Mouse (Mus musculus): ENCODE results near the gene Gm42906.

The Gm42906 gene

DNA sequence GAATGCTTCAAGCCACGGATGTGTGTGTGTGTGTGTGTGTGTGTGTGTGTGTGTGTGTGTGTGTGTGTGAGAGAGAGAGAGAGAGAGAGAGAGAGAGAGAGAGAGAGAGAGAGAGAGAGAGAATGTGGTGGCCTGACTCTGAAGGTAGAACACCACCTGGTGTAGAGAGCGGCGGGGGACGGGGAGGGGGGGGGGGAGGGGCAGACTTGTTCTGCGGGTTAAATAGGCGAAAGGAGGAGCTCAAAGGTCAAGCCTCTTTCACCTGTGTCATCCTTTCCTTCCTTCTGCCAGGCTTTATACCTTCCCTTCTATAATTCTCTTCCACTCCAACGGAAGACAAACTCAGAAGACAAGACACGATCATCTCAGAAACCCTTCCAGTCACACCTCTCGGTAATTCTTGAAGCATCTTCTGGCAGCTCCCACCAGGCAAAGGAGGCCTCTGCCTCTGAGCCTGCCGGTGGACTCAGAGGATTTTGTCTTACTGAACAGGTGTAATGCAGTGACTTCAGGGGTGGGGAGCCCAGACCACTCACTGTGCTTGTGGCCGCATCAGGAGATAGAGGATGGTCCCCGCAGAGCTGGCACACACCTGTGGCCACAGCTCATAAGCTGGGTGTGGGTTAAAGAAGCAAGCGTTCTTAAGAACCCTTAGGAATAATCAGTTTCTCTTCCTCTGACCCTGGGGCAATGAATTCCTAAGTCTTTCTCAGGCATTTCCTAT is 195.2 kb downstream of the Gm42906 start:
- DNase-seq: no peak

- DNase-seq: no peak
Measured at GRCm38 (mm10) chr5:151231861-151232260, 196.1 kb downstream of the Gm42906 start.

GRCm38 (mm10) chr5:151231411-151231810 is 196.6 kb downstream of the Gm42906 start:
- peak in 1 of 2 experiments; percentile 24 for DNase-seq

DNA sequence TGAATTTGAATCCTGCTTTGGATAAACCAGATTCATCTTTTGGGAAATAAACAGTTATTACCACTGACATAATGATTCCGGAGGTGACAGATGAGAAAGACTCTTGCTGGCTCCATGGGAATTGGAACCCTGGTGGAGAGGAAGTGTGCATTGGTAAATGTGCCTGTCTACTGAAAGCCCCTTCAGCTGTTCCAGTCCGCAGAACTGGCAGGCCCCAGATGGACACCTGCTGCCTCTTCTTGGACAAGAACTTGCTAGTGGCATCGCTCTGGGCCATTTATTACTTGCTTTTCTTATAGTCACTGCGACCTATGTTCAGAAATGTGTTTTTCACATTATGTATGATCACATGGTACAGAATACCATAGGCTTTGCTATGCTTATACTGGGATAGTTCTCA is 197.5 kb downstream of the Gm42906 start:
- DNase-seq: no peak

DNA sequence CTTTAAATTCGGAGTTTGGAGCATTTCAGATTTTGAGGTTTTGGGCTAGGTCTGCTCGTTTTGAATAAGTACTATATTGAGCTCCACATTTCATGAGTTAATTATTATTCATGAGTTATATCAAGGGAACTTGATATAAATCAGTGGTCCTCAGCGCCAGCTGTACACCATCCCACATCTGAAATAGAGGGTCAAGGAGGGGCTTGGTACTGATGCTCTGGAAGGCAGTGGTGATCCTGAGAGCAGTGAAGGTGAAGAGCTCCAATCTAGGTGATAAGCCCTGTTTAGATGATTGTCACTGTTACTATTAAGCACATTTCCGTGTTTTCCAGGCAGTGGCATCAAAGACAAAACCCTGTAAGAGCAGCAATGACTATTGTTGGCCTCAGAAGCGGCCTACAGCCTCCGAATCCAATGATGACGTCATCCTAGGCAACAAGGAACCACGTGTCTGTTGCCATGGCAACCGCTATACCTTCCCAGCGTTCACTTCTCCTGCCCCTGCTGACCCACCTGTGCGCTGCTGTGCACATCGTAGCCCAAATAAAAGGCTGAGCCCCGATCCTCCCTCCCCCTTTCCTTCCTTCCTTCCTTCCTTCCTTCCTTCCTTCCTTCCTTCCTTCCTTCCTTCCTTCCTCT is 199.5 kb downstream of the Gm42906 start:
- DNase-seq: no peak

GRCm38 (mm10) chr5:151223696-151224366 is 204.1 kb downstream of the Gm42906 start:
- no peak for DNase-seq

DNA sequence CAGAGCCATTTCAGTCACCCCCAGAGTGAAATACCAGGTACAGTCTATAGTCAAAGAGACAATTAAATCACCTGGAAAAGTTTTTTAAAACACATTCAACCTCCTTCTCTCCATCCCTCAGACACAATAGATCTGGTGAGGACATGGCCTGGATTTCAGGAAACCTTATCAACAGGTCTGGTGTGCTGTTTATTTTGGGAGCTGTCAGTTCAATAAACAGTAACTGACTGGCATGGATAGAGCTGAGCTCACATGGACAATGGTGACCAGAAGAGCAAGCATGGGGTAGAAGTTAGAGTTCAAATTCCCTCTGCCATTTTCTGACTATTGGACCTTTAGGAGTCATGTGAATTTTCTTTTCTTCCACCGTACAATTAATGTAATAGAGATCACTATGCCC is 205.2 kb downstream of the Gm42906 start:
- no peak for DNase-seq

GRCm38 (mm10) chr5:151218689-151219115 is 209.3 kb downstream of the Gm42906 start:
- peak; percentile 24 to 54 for DNase-seq

GRCm38 (mm10) chr5:151213097-151213496 is 214.9 kb downstream of the Gm42906 start:
- DNase-seq: no peak

- no peak for DNase-seq
Measured at GRCm38 (mm10) chr5:151210869-151211268, 217.1 kb downstream of the Gm42906 start.

- DNase-seq: no peak
Measured at GRCm38 (mm10) chr5:151210060-151210459, 217.9 kb downstream of the Gm42906 start.

DNA sequence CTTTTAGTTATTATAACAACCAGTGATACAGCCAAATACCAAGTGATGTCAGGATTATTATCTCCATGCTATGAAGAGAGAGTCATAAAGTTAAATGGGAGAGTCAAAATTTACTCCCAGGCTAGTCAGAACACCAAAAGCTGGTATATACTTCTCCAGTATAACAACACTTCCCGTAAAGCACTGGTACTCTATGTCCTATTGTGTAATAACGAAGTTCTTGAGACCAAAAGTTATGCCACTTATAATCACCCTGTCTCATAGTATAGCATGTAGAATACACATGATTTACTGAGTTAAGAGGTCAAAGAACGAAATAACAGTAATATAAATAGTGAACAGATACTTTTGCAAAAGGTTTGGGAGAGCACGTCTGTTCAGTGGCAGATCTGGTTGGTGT is 222.9 kb downstream of the Gm42906 start:
- DNase-seq: no peak

GRCm38 (mm10) chr5:151202925-151203324 is 225.0 kb downstream of the Gm42906 start:
- no peak for DNase-seq

DNA sequence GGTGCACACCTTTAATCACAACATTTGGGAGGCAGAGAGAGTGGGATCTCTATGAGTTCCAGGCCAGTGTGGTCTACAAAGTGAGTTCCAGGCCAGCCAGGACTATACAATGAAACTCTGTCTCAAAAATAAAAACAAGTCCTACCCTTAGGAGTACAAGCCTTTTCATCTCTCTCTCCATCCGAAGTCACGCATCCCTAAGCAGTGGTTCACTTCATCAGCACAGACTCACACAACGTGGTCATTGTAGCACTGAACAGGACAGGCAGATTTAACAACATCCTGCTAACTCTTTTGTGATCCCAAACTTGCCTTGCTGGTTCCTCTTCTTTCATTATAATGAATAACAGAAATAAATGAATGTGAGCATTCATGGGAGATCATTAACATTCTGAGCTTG is 226.7 kb downstream of the Gm42906 start:
- DNase-seq: no peak

GRCm38 (mm10) chr5:151199235-151199634 is 228.7 kb downstream of the Gm42906 start:
- no peak for DNase-seq

DNA sequence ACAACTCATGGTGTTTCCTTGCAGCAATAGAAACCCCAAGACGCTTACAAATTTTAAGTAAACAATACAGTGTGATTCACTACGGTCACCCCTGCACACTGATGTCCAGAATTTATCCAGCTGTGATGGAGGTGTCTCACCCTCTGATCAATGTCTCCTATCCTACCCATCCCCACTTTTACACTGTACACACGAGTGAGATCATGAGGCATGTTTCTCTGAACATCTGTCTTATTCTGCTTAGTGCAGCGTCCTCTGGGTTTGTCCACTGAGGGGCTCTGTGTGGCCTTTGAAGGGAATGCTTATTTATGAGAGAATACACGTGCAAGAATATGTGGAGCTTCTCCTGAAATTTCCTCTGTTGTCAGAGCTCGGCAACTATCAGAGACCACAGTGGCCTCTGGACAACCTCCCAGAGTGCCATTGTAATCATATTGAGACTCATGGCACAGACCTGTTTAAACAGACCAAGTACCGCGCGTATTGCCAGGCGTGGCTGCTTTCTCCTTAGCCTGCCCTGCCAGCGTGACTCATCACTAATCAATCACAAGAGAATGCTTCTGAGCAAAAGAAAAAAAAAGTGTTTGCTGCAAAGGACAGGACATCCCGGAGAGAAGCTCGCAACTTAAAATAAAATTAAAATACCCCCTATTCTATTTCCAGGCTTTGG is 231.2 kb downstream of the Gm42906 start:
- no peak for DNase-seq

GRCm38 (mm10) chr5:151193885-151194520 is 234.0 kb downstream of the Gm42906 start:
- DNase-seq: no peak

DNA sequence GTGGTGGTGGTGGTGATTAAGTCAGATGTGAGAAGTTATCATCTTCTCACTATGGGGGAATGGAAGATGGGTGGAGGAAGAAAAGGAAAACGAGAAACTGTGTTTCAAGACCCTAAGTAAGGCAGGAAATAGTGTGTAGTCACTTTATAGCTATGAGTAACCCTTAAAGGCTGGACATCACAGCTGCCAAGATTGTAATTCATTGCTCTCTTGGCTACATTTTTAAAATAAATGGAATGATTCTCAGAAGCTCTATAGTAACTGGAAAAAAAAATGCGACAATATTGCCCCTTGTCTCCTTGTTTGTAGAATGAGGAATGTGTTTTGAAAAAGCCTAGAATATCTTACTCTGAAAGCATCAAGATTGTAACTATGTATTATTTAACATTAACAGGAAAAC is 235.7 kb downstream of the Gm42906 start:
- no peak for DNase-seq

- peak in 1 of 2 experiments; percentile 24 for DNase-seq
Measured at GRCm38 (mm10) chr5:151190764-151191163, 237.2 kb downstream of the Gm42906 start.

GRCm38 (mm10) chr5:151189789-151190378 is 238.1 kb downstream of the Gm42906 start:
- peak; percentile 72 to 84 for DNase-seq

GRCm38 (mm10) chr5:151189321-151189720 is 238.6 kb downstream of the Gm42906 start:
- DNase-seq: no peak

GRCm38 (mm10) chr5:151188659-151189058 is 239.3 kb downstream of the Gm42906 start:
- DNase-seq: no peak

Data from kidney, postnatal 4 days (tissue).